Mouse (Mus musculus): Measurements from ENCODE around the gene Lamb2. TPM values are rescaled to one million over a fixed set of nuclear protein-coding genes. Genes with fewer than 3 reads are reported as not detected.
A peak's percentile ranks its signal among the peaks of the same experiment; 100 is the strongest.

The Lamb2 gene
- polyA plus RNA-seq, 1 experiment from 2014 or later = 18.7 TPM

- Histone ChIP-seq H3K9me3 (ENCODE audit: control insufficient read depth, low read length) (no peaks in the 10 kb centered on the region), H3K27me3 (replicated peaks; ENCODE audit: control insufficient read depth, insufficient read depth, low read length) (no peaks in the 10 kb centered on the region), H3K4me1 (replicated peaks; ENCODE audit: control insufficient read depth, insufficient read depth, low read length) (peaks cover 41% of the 10 kb centered on the region), H3K9ac (ENCODE audit: low read depth, low read length) (peak overlapping the region; percentile 70), H3K4me2 (peak overlapping the region; percentile 98), H3K36me3 (ENCODE audit: control insufficient read depth, insufficient read depth, low read length) (peaks cover 4% of the 10 kb centered on the region; the same call in 1 of the 2 replicates), H3K4me3 (ENCODE audit: low read depth, low read length) (peak overlapping the region; percentile 65), H3K27ac (ENCODE audit: low read depth, low read length) (peak overlapping the region; percentile 90)
- ATAC-seq (replicated peaks; ENCODE audit: low FRiP score) (peak; percentile 6; the same call in 1 of the 2 replicates), DNase-seq (ENCODE audit: low spot score) (no peak)
- 63% methylated on average over 21 of the region's 21 CpGs for WGBS
Measured at GRCm38 (mm10) chr9:108450292-108451169, 29.0 kb upstream of the Lamb2 start.

GRCm38 (mm10) chr9:108451170-108451493 lies 28.4 kb upstream of the Lamb2 start:
- DNase-seq (ENCODE audit: low spot score) (peak; percentile 45), ATAC-seq (replicated peaks; ENCODE audit: low FRiP score) (peak; percentile 66)
- H3K36me3 ChIP-seq (ENCODE audit: control insufficient read depth, insufficient read depth, low read length) = peaks cover 4% of the 10 kb centered on the region; the same call in 1 of the 2 replicates

DNA sequence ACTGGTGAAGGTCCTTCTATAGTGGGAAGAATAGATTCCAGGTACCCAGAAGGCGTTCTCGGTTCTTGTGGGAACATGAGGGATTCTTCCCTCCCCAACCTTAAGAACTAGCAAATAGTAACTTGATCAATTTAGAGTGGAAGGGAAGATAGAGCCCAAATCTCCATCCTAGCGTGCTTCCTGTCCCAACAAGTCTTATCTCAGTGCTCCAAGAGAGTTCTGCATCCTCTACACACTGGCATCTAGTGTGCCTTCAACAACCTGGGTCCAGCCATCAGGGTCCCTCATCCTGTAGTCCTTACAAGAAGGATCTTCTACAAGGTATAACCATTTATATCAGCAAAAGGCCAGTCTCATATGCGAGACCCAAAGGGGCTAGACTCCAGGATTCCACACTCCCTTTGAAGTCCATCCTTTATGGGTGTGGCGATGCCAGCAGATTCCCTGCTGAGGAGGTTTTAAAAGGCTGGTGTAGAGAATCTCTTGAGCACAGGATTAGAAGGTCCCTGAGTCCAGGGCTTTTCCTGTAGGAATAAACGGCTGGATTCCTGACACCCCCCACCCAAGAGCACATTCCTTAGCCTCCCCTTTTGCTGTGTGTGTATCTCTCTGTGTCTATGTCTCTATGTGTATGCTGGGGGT lies 27.9 kb upstream of the Lamb2 start:
- Histone ChIP-seq H3K9me3 (ENCODE audit: control insufficient read depth, low read length) (no peaks in the 10 kb centered on the region), H3K4me1 (replicated peaks; ENCODE audit: control insufficient read depth, insufficient read depth, low read length) (peaks cover 47% of the 10 kb centered on the region), H3K4me2 (peak overlapping the region; percentile 98), H3K27ac (ENCODE audit: low read depth, low read length) (peak overlapping the region; percentile 90), H3K9ac (ENCODE audit: low read depth, low read length) (peak overlapping the region; percentile 70), H3K4me3 (ENCODE audit: low read depth, low read length) (peak overlapping the region; percentile 65), H3K27me3 (replicated peaks; ENCODE audit: control insufficient read depth, insufficient read depth, low read length) (no peaks in the 10 kb centered on the region), H3K36me3 (ENCODE audit: control insufficient read depth, insufficient read depth, low read length) (peaks cover 4% of the 10 kb centered on the region; the same call in 1 of the 2 replicates)
- WGBS = 47% methylated on average over 6 of the region's 6 CpGs
- no peak for DNase-seq (ENCODE audit: low spot score)
- no peak; the same call in 1 of the 2 replicates for ATAC-seq (replicated peaks; ENCODE audit: low FRiP score)

More at GRCm38 (mm10) chr9:108451170-108451493, 28.4 kb upstream of the Lamb2 start:
- Histone ChIP-seq H3K27ac (ENCODE audit: low read depth, low read length) (peak overlapping the region; percentile 90), H3K9me3 (ENCODE audit: control insufficient read depth, low read length) (no peaks in the 10 kb centered on the region), H3K9ac (ENCODE audit: low read depth, low read length) (peak overlapping the region; percentile 70), H3K4me3 (ENCODE audit: low read depth, low read length) (peak overlapping the region; percentile 65), H3K27me3 (replicated peaks; ENCODE audit: control insufficient read depth, insufficient read depth, low read length) (no peaks in the 10 kb centered on the region), H3K4me2 (peak overlapping the region; percentile 98), H3K4me1 (replicated peaks; ENCODE audit: control insufficient read depth, insufficient read depth, low read length) (peaks cover 46% of the 10 kb centered on the region)
- 47% methylated on average over 6 of the region's 6 CpGs for WGBS

- DNase-seq (ENCODE audit: low spot score) = peak; percentile 91
- Histone ChIP-seq H3K4me1 (replicated peaks; ENCODE audit: control insufficient read depth, insufficient read depth, low read length) (peaks cover 47% of the 10 kb centered on the region), H3K27ac (ENCODE audit: low read depth, low read length) (peak overlapping the region; percentile 90)
Measured at GRCm38 (mm10) chr9:108452291-108452906, 27.1 kb upstream of the Lamb2 start.

DNA sequence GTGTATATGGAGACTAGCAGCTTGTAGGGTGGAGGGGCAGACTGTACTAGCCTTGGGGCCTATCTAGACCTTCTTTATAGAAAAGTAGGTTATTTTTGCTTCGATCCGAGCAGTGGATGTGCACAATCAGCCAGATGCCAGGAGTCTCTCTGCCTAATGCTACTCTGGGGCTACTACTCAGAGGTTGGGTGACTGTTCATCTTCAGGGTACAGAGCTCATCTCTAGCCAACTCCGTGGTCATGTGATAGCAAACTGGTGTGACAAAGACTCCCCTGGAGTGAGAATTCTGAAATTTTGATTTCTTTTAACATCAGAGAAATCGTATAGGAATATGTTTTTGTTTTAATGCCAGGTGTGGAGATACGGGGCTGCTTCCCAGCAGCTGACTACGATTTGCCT lies 26.6 kb upstream of the Lamb2 start:
- H3K4me1 ChIP-seq (replicated peaks; ENCODE audit: control insufficient read depth, insufficient read depth, low read length) = peaks cover 47% of the 10 kb centered on the region
- peak overlapping the region; percentile 65 for H3K4me3 ChIP-seq (ENCODE audit: low read depth, low read length)
- ATAC-seq (replicated peaks; ENCODE audit: low FRiP score) (peak; percentile 12; the same call in 1 of the 2 replicates), DNase-seq (ENCODE audit: low spot score) (no peak)
- peak overlapping the region; percentile 98 for H3K4me2 ChIP-seq
- peak overlapping the region; percentile 70; the same call in 1 of the 2 replicates for H3K9ac ChIP-seq (ENCODE audit: low read depth, low read length)
- peaks cover under 1% of the 10 kb centered on the region; the same call in 1 of the 2 replicates for H3K36me3 ChIP-seq (ENCODE audit: control insufficient read depth, insufficient read depth, low read length)
- 44% methylated on average over 6 of the region's 6 CpGs for WGBS
- no peaks in the 10 kb centered on the region for H3K9me3 ChIP-seq (ENCODE audit: control insufficient read depth, low read length)
- peak overlapping the region; percentile 41; the same call in 1 of the 2 replicates for H3K27ac ChIP-seq (ENCODE audit: low read depth, low read length)
- no peaks in the 10 kb centered on the region for H3K27me3 ChIP-seq (replicated peaks; ENCODE audit: control insufficient read depth, insufficient read depth, low read length)

More at GRCm38 (mm10) chr9:108452291-108452906, 27.1 kb upstream of the Lamb2 start:
- peak overlapping the region; percentile 70 for H3K9ac ChIP-seq (ENCODE audit: low read depth, low read length)
- 1% methylated on average over 40 of the region's 40 CpGs for whole genome bisulfite sequencing
- H3K36me3 ChIP-seq (ENCODE audit: control insufficient read depth, insufficient read depth, low read length) = peaks cover 4% of the 10 kb centered on the region; the same call in 1 of the 2 replicates
- H3K27me3 ChIP-seq (replicated peaks; ENCODE audit: control insufficient read depth, insufficient read depth, low read length) = no peaks in the 10 kb centered on the region
- ATAC-seq (replicated peaks; ENCODE audit: low FRiP score) = peak; percentile 78
- H3K4me3 ChIP-seq (ENCODE audit: low read depth, low read length) = peak overlapping the region; percentile 65
- H3K4me2 ChIP-seq = peak overlapping the region; percentile 98
- no peaks in the 10 kb centered on the region for H3K9me3 ChIP-seq (ENCODE audit: control insufficient read depth, low read length)

DNA sequence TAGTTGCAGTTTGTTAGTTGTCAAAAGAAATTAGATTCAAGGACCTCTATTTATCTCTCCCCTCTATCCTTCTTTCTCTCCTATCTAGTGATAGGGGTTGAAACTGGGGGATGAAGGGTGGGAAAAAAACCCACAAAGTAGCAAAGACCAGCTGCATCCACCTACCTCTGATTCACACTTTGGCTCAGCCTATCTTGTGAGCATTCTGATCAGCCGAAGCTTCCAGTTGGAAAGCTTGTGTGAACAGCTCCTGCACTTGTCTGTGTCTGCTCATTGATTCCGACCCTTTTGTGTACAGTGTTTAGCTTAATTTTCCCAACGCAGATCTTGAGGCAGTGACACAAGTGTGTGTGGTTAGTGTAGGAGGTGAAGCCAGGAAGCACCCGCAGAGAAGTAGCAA lies 26.1 kb upstream of the Lamb2 start:
- Histone ChIP-seq H3K4me3 (ENCODE audit: low read depth, low read length) (no peak overlapping the region), H3K27me3 (replicated peaks; ENCODE audit: control insufficient read depth, insufficient read depth, low read length) (no peaks in the 10 kb centered on the region), H3K4me1 (replicated peaks; ENCODE audit: control insufficient read depth, insufficient read depth, low read length) (peaks cover 47% of the 10 kb centered on the region), H3K27ac (ENCODE audit: low read depth, low read length) (no peak overlapping the region), H3K9me3 (ENCODE audit: control insufficient read depth, low read length) (no peaks in the 10 kb centered on the region), H3K9ac (ENCODE audit: low read depth, low read length) (no peak overlapping the region), H3K36me3 (ENCODE audit: control insufficient read depth, insufficient read depth, low read length) (no peaks in the 10 kb centered on the region), H3K4me2 (peak overlapping the region; percentile 98; the same call in 1 of the 2 replicates)
- 81% methylated on average over 4 of the region's 4 CpGs for WGBS
- no peak for DNase-seq (ENCODE audit: low spot score)
- no peak for ATAC-seq (replicated peaks; ENCODE audit: low FRiP score)

DNA sequence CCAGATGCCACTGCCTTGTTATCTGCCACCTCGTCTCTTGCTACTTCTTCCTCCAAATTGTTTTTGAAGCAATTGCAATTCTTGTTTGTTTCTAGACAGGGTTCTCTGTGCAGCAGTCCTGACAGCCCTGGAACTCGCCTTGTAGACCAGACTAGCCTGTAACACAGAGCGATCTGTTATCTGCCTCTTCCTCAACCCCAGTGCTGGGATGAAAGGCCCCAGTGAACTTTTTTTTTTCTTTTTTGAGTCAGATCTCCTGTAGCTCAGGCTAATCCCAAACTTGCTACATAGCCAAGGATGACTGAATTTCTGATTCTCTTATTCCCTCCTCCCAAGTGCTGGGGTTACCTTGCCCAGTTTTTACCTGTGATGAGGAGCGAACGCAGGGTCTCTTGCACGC lies 25.1 kb upstream of the Lamb2 start:
- Histone ChIP-seq H3K4me2 (no peak overlapping the region), H3K4me1 (replicated peaks; ENCODE audit: control insufficient read depth, insufficient read depth, low read length) (peaks cover 46% of the 10 kb centered on the region)

More for the DNA sequence above, 25.1 kb upstream of the Lamb2 start:
- 72% methylated on average over 6 of the region's 6 CpGs for WGBS
- Histone ChIP-seq H3K4me3 (ENCODE audit: low read depth, low read length) (no peak overlapping the region), H3K27ac (ENCODE audit: low read depth, low read length) (no peak overlapping the region), H3K36me3 (ENCODE audit: control insufficient read depth, insufficient read depth, low read length) (no peaks in the 10 kb centered on the region), H3K9ac (ENCODE audit: low read depth, low read length) (no peak overlapping the region), H3K27me3 (replicated peaks; ENCODE audit: control insufficient read depth, insufficient read depth, low read length) (no peaks in the 10 kb centered on the region), H3K9me3 (ENCODE audit: control insufficient read depth, low read length) (no peaks in the 10 kb centered on the region)
- DNase-seq (ENCODE audit: low spot score) (no peak), ATAC-seq (replicated peaks; ENCODE audit: low FRiP score) (no peak)
